Mouse (Mus musculus) cerebellum, adult 9-11 months (tissue): Measurements from ENCODE around the gene Efhd2.

ENCODE experiments used
- DNase-seq: peaks from one replicate; pipeline ENCODE4 v3.0.0; 2022

The Efhd2 gene

DNA sequence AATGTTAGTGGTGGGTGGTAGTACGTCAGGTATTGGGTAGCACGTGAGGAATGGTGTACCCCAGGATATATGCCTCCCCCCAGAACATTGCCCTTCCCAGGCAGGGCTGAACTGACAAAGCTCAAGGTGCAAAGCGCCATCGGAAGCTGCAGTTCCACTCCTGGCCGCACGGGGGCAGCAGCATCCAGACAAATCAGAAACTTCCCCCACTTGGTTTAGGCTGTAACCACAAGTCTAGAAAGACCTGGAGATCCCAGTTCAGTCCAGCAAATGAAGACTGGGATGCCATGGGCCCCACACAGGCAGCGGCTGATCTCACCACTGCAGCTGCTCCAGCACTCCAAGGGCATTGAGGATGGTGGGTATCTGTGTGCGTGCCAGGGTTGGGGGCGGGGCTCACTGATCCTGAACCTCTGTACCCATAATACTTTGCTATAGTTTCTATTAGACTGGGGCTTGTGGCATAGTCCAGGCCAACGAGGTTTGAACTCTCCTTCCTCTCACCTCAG, 17.2 kb downstream of the Efhd2 start:
- peak; percentile 76 for DNase-seq

DNA sequence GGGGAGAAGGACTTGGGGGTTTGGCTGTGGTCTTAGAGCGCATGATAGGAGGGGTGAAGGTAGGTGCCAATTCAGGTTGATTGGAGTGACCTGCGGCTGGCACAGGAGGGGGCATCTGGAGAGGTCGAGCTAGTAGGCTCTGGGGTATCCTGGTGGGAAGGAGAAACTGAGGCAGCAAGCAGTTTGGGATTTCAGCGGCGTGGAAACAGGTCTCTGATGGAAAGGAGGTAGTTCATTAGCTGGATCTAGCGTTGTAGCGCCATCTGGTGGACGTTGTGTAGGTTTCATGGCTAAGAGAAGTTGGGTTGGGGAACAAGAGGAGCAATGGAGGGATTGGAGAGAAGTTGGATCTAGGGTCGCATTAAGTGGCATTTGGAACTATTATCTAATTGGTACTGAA, 21.3 kb downstream of the Efhd2 start:
- peak; percentile 39 for DNase-seq

DNA sequence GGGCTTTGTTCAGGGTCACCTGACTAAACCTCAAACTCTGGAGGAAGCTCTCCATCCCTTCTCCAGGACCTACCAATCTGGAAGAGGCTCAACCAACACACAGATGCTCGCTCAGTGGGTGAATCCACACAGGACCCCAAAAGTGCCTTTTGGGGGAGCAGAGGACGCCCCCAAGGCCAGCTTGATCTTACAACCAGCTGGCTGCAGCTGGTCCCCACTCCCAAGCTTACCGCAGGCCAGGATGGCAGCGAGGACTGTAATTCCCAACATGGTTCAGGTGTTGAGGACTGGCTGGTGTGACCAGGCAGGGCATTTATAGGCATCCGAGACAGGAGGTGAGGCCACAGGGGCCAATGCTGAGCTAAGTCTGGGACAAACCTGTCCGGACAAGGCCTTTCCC, 28.7 kb downstream of the Efhd2 start, which contains the start of gene Ctrc:
Gene Ctrc, minus strand, starts transcription at position 361 of the 400 bp plus-strand sequence.
- DNase-seq: no peak

DNA sequence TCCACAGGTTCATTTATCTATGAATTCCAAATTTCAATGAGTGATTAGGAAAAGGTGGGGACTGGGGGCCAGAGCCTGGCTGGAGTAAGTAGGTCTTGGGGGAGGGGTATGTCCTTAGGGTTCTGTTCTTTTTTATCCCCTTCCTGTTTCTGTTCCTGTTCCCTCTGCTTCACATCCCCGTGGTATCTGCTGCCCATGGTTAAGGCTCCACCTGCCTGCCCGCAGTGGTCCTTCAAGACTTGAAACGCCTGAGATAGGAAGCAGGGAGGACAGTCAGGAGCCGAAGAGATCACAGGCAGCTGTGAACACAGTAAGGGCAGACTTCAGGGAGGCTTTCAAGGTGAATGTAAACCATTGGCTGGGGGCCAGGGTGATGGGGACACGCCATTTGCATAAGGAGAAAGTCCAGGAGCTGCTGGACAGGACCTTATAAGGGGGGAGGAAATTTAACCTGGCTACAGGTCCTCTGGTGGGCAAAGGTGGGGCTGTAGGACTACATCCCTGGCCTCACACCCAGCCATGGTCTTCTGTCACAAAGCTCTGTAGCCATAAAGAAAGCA, 40.1 kb downstream of the Efhd2 start:
- DNase-seq: no peak

DNA sequence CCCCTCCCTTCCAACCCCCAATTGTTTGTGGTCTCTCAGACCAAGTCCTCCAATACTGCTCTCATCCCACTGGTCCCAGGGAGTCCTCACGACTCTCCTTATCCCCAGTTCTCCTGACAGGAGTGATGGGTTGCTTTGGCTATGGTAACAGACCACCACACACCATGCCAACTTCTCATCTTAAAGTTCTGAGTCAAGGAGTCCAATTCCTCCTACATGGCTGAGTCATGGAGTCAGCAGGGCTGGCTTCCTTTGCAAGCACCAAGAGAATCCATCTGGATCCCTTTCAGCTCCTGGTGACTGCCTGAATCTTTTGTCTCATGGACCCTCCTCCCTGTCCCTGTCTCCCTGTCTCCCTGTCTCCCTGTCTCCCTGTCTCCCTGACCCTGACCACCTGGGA, 40.8 kb downstream of the Efhd2 start:
- DNase-seq: no peak

DNA sequence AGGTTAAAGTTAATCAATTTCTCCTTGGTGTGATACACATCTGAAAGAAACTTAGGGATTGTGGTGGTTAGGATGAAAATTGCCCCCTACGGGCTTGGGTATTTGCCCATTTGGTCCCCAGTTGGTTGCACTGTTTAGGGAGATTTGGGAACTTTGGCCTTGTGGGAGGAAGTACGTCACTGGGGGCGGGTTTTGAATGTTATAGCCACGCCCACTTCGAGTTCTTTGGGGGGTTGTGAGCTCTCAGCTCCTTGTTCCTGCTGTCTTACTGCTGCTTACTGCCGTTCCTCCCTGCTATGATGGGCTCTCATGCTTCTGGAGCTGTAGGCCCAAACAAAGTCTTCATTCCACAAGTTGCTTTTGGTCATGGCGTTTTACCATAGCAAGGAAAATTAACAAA, 43.4 kb downstream of the Efhd2 start:
- DNase-seq: no peak

DNA sequence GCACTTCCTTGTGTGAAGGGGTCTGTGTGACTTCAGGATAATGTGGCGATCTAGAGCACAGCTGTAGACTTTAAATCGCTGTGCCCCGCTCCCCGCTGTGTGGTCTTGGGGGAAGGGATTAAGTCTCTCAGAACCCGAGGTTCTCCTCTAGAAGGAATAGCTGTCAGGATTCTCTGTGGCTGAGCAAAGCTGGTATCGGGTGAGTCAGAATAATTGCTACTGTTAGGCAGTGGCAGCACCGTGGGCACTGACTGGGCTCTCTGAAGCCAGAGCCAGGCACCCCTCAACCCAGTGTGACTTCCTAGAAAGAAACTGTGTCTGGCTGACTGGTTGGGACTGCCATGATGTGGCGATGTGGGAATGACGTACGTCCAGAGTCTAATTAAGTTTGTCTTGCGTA, 44.3 kb downstream of the Efhd2 start:
- no peak for DNase-seq

DNA sequence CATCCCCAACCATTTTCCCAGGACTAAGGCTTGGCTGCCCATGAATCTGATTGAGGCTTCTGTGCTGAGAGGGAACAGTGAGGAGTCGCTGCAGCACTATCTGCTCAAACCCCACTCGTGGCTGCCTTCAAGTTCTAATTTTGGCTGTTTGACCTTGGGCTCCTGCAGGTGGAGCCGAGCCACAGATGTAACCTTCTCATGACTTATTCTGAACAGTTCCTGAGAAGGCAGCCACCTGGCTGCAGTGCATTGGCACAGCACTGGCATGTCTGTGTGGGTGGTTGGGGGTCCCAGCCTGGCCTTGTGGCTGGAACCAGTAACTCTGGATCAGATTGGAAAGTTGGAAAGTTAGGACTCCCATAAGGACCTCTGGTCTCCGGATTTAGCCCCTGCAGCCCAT, 46.5 kb downstream of the Efhd2 start:
- no peak for DNase-seq

DNA sequence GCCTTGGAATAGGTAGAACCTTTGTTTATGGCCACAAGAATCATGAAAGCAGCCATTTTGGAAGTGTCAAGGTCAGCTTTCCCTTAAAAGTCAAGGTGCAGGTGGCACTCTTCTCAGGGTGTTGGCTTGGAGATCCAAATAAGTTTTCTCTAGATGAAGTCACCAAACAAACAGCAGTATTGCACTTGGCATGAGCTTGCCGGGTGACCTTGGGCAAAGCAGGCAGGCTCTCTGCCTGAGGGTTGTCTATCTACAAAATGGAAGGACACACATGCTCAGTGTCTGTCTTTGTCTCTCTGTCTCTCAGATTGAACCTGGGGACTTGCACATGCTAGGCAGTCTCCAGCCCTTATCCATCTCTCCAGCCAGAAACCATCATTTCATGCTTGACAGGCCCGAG, 47.3 kb downstream of the Efhd2 start:
- DNase-seq: no peak

DNA sequence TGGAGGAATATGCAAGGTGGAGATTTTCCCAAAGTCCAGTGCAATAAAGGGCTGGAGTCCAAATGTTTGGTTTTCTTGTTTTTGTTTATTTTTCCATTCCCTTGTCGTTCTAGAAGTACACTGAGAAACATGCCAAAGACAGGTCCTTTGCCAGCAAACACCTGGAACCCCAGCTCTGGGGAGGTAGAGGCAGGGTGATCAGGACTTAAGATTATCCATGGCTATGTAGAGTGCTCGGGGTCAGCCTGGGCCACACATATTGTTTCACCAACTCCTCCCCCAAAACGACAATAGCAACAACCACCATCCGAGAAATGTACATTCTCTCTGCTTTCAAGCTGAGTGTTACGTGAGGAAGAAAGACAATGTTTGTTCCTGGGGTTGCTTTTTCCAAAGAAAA, 48.7 kb downstream of the Efhd2 start, which contains the start of gene Cela2a:
Gene Cela2a, minus strand, starts transcription at position 101 of the 400 bp plus-strand sequence.
- DNase-seq: no peak

DNA sequence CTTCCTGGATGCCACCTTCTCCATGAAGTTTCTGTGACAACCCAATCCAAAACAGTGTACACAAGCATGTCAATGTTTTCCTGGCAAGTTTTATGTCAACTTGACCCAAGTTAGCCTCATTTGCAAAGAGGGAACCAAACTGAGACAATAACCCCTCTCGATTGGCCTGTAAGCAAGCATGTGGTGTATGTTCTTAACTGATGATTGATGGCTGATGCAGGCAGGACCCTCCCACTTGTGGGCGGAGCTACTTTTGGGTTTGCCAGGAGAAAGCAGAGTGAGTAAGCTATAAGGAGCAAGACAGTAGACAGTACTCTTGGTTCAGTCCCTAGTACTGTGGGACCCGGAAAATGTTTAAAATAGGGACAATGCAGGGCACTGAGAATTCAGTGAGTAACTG, 51.7 kb downstream of the Efhd2 start:
- DNase-seq: no peak

DNA sequence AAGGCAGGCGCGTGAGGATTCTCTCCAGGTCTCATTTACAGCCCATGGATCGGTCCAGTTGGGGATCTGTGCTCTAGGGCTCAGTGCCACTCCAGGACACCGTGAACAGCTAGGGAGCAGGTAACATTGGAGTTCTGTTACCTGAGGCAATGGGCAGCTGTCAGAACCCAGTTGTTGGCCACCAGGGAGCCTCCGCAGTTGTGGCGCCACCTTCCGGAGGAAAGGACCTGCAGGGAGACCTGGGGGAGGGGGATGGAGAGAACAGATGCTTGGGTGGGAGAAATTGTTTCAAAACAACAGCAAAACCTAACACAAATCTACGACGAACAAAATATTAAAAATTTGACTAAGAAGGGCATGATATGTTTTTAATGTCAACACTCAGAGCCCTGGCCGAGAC, 52.6 kb downstream of the Efhd2 start:
- DNase-seq: no peak

DNA sequence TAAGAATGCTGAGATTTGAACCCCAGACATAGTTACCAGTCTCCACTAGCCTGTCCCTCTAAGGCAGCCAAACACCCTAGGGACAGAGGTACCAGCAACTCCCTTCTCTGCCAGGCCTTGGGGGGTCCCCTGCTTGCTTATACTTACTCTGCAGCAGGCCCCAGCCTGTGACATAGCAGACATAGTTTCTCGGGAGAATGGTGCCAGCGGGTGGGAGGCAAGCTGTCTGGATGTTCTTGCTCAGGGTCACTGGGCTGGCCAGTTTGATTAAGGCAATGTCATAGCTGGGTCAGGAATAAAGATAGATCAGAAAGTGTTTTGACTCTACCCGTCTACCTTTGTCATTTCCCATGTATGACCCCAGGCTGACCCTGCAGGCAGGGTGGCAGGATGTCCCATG, 53.5 kb downstream of the Efhd2 start:
- no peak for DNase-seq

DNA sequence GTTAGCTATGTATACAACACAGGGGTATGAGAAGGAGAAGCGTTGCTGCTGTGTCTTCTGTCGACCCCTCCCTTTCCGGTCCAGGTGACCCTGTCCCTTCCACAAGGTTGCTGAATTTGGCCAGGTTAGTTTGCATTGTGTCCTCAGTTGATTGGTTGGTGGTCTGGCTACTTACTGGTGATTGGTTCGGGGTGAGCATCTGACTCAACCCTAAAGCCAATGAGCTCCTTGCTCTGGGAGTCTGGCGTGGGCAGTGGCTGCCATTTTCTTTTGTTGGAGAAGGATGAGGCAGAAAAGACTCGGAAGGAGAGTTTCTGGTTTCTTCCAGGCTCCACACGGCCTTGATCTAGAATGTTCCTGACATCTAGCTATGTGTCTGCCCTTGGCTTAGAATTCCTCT, 55.4 kb downstream of the Efhd2 start:
- no peak for DNase-seq

DNA sequence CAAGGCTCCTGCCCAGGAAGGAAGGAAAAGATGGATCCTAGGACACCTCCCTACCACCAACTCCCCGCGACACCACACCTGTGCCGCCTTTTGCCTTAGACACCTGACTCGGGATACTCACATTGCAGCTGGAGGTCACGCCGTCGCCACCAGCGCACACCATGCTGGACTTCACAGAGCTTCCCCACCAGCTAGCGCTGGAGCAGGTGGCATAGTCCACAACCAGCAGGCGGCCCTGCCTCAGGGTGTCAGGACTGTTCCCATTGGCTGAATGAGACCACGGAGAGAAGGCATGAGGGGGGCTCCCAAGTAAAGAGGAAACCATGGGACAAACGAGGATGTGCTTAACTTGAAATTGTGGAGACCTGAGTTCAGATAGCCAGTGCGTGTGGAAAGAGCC, 55.9 kb downstream of the Efhd2 start:
- no peak for DNase-seq

DNA sequence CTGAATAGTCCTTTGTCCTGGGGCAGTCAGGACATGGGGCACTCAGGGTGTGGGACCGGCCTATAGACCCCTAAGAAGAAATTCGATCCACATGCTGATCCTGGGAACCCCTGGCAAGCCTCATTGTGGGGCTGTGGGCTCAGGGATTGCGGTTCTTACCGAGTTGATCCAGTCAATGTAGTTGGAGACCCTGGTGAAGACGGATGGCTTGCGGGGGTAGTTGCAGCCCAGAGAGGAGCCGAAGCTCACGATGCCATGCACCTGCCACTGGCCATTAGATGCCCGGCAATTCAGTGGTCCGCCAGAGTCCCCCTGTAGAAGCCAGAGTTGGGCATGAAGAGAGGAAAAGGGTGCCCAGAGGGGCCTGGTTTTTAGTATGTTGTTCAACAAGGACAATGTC, 57.0 kb downstream of the Efhd2 start:
- DNase-seq: no peak

DNA sequence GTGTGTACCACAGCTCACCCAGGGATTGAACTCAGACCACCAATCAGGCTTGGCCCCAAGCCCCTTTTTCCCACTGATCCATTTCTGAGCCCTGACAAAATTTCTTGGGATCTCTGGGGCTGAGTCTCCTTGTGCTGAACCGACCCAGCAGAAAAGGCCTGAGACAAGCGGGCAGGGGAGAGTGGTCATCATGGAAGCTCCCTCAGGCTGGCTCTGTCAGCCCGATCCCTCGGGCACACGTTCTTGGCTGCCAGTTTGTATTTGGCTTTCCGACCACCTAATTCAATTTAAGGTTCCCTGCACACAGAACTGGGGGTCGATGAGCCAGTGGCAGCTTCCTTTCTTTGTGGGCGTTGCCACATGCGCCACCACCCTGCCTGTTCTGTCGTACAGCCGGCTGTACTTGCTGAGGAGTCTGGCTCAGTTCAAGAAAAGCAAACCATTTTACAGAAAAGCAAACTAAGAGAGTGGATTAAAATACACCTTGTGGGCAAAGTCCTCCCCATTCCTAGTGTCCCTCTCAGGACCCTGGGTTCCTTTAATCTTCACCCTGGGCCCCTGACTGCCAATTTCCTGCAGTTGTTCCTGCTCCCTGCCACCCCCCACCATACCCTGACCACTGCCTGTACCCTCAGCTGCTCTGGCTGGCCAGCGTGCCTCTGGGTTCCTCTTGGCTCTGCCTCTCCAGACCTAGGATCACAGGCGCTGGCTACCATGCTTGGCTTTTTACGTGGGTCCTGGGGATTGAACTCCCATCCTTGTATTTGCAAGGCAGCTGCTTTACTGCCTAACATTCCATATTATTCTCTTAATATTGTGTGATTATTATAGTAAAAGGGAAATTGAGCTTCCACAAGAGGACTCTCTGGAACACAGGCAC, 57.7 kb downstream of the Efhd2 start:
- DNase-seq: no peak

DNA sequence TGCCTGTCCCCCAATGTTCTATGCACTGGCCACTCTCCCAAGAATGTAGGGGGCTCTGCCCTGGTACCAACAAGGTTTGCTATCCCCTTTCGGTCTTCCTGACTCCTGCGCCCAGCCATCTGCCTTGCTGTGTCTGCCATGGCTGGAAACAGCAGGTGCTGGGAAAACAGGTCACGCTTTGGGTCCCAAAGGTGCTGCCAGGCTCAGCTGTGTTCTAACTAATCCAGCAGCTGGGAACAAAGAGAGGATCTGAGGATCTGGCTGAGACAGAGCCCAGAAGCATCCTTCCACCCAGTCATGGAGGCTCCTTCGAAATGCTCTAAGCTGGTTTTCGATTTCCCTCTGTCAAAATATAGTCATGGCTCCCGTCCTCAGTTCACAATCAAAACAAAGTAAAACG, 58.5 kb downstream of the Efhd2 start:
- DNase-seq: no peak

DNA sequence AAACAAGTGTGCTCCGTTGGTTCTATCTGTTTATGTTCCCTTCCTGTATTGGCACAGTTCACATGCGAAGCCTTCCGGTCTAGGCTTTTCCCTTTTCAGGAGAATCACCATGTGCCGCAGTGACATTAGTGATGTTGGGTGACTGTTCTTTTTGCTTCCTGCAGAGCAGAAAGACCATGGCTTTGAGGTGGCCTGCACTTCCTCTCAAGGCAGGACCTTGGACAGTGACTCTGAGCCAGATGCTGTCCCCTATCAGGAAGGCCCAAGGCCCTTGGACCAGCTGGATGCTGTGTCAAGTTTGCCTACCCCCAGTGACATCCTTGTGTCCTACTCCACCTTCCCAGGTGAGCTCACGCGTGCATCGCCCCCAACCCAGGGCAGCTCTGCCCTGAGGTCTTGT, 63.3 kb downstream of the Efhd2 start:
- no peak for DNase-seq

DNA sequence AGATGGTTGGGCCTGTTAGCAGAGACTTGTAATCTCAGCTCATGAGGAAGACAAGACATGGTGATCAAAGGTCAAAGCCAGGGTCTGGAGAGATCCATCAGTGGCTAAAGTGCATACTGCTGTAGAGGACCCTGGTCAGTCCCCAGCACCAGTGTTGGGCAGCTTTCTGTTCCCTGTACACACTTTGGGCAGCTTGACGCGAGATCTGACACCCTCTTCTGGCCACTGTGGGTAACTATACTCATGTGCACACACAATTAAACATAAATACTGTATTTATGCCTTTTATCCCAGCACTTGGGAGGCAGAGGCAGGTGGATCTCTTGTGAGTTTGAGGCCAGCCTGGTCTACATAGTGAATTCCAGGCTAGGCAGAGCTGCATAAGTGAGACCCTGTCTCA, 63.7 kb downstream of the Efhd2 start:
- DNase-seq: no peak

DNA sequence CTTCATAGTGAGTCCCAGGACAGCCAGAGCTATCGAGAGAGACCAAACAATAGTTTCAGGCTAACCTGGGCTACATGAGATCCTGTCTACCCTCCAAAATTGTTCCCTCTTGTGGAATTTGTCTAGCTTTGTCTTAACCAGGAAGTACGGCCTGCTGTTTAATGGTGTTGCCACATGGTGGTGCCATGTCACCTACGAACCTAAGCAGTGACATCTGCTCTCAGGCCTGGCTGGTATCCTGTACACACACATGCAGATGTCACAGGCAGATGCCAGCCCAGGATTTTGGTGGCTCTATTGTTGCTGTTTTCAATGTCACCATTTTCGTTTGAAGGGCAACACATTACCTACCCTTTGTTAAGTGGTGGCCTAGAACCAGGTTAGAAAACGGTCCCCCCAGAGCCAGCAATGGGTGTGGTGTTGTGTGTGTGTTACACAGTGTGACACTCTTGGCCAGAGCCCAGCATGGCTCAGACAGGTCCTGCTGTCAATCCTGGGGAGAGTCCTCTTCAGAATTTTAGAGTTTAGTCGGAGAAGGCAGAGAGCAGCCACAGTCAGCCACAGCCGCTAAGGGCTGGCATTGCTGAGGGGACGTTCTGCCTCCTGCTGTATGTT, 64.8 kb downstream of the Efhd2 start:
- no peak for DNase-seq
